Mouse (Mus musculus): Measurements from ENCODE around the gene Klra3.
"Not testable (repeated sequence)": the region's sequence is repeated elsewhere in the genome, so short reads cannot be mapped to it uniquely, and the experiment has no call there.

The Klra3 gene

GRCm38 (mm10) chr6:130337411-130337810 is at the start of gene Klra3:
Gene Klra3, minus strand, starts transcription at chr6:130337574.
- DNase-seq, result no peak

GRCm38 (mm10) chr6:130386750-130387149 is 49.4 kb upstream of the Klra3 start, which contains the start of gene Klra1:
Gene Klra1, minus strand, starts transcription at chr6:130386874.
- no peak for DNase-seq

- no peak for DNase-seq
Measured at GRCm38 (mm10) chr6:130385803-130386202, 48.4 kb upstream of the Klra3 start.

- DNase-seq, result no peak
Measured at GRCm38 (mm10) chr6:130382375-130382774, 45.0 kb upstream of the Klra3 start.

GRCm38 (mm10) chr6:130345381-130345780 is 8.0 kb upstream of the Klra3 start:
- not testable (repeated sequence) for DNase-seq

GRCm38 (mm10) chr6:130341973-130342372 is 4.6 kb upstream of the Klra3 start:
- not testable (repeated sequence) for DNase-seq

- DNase-seq, result no peak
Measured at GRCm38 (mm10) chr6:130287984-130288649, 49.3 kb downstream of the Klra3 start.

- not testable (repeated sequence) for DNase-seq
Measured at GRCm38 (mm10) chr6:130281828-130282227, 55.5 kb downstream of the Klra3 start, which contains the start of gene Klra10. Gene Klra10, minus strand, starts transcription at chr6:130281928.

All from cerebellum, adult 18-20 months (tissue).